Mouse (Mus musculus) brain, adult 10 weeks (tissue): Measurements from ENCODE around the gene Eif4e2. TPM values are rescaled to one million over a fixed set of nuclear protein-coding genes. Genes with fewer than 3 reads are reported as not detected.

Source experiments
- polyA plus RNA-seq: library from polyadenylated mRNA; stranded (reverse); fragments of 350-450 nt; fragmentation: Illumina TruSeq; extraction: RNeasy Lipid Tissue Mini Kit (QIAGEN cat#74804); gene quantifications from one replicate; pipeline ENCODE4 v1.2.3, GENCODE M21; 2015; ENCODE audit warnings: low read depth, low replicate concordance

Gene Eif4e2
- polyA plus RNA-seq: 72.4 TPM

DNA sequence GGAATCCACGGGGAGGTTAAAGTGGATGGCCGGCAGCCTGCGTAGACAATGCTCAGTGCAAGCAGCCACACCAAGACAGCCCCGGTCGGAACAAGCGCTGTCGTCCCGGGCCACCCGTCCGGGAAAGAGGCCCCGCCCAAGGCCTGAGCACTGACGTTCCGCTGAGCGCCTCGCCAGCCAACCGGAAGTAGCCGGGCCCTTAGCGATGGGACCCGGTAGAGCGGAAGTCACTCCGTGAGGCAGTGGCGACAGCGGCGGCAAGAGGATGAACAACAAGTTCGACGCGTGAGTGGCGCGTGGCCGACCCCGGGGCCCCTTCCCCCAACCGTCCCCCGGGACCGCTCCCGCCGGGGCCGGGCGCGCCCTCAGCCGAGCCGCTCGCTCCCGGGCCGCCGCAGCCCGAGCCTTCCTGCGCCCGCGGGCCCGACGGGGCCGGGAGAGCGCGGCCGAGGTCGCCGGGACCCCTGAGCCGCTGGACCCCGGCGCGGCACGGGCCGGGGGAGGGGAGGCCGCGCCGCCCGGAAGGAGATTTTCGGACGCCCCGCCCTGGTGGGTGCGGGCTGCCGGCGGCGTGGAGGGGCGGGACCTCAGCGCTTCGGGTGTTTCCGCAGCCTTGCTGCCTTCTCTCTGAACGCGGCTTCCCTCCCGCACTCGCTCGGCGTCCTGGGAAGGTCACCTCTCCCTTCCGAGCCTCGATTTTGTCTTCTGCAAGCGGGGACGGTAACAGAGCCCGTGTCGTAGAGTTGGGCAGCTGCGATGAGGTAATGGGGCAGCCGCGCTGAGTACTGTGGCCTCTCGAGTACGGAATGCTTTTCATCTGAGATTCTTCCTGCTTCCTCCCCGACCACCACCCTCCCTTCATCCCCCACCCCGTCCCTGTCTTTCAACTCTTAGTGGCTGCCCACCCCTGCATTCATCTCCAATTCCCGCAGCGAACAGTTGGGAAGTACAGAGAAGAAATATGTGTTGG lies at the start of gene Eif4e2:
Gene Eif4e2 (plus strand): TSS at position 180 of the 970 bp plus-strand sequence.

DNA sequence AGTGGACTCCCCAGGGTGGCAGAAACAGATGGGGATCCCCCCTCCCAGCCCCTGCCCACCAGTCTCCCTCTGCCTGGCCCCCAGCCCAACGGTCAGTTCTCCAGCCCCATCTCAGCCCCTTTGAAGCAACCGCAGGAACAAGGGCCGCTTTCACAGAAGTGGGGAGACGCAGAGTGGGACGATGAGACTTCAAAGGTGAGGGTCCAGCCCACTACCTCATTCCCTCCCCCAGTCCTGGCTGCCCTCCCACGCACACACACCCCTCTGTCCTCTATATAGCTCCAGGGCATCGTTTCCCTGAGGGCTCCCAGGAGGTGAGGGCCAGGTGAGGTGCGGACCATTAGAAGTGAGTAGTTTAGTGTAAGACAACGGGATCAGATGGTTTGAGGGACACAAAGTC lies 30.7 kb upstream of the Eif4e2 start, which contains the start of gene Prss56:
Gene Prss56 (plus strand): TSS at position 301 of the 400 bp plus-strand sequence.

DNA sequence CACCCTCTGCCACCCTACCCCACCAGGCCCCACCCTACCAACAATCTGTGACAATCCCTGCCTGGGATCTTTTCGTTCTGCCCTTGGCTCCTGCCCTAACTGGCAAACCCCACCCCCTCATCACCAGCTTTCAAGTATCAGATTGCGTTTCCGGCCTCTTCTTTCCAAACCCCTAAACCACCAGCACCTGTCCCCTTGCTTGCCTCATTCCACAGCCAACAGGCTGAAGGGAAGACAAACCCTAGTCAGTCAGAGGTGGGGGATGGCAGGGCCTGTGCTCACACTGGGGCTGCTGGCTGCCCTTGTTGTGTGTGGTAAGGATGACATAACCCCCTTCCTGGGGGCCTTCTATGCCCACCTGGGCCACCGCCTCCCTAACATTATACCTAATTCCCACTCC lies 23.3 kb upstream of the Eif4e2 start, which contains the start of gene Chrnd:
Gene Chrnd (plus strand): TSS at position 179 of the 400 bp plus-strand sequence.

DNA sequence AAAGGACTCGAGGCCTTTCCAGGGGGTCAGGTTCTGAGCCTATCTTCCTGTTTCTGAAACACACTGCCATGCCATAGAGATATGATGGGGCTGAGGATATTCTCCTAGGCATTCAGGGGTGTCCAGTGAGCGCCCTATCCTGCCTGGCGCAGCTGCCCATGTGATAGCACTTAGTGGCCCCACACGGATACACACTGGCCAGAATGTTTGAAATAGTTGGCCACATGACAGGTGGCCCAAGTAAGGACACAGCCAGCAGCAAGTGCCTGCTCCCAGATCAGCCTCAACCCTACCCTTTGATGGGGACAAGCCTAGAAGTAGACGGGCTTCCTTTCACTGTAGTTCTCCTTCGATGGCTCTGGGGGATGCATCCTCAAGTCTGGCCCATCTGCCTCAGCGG lies 9.2 kb upstream of the Eif4e2 start, which contains the start of gene Chrng:
Gene Chrng (plus strand): TSS at position 193 of the 400 bp plus-strand sequence.

DNA sequence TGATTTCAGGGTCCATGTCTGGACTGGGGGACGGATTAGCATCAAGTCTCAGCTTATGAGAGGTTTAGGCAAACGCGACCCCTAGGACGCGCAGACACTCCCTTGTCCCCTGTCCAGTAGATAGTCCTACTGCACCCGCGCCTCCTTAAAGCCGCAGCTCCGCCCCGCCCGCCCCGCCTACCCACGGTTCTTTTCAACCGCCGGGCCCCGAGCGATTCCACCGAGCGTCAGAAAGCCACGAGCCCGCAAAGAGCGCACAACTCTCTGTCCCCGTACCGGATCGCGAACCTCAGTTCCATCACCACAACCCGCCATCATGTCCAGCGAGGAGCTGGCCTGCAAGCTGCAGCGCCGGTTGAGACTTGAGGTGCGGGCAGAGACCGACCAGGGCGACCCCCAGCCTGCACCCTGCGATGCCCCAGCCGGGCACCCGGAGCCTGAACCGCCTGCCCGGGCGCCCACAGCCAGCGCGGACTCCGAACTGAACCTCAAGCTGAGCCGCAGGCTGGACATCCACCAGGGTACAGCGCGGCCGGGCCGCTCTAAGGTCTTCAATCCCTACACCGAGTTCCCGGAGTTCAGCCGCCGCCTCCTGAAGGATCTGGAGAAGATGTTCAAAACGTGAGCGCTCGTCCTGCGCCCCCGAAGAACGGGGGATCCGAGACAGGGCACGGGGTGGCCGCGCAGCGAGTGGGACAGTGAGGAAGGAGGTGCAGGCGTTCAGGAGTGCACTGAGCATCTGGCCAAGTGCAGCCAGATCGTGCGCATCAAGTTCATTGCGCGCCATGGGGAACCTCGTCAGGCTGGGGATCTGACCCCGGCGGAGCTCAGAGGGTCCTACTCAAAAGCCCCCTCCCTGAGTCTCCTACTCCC lies 50.7 kb downstream of the Eif4e2 start, which contains the start of gene Efhd1:
Gene Efhd1 (plus strand): TSS at position 230 of the 873 bp plus-strand sequence.

Other genes starting within 250 kb of the Eif4e2 start
- gene Alppl2, start 124.0 kb upstream of the Eif4e2 start, polyA plus RNA-seq: not detected
- gene Alpi, start 112.3 kb upstream of the Eif4e2 start, polyA plus RNA-seq: not detected
- gene Akp3, start 88.9 kb upstream of the Eif4e2 start, polyA plus RNA-seq: not detected
- gene Ecel1, start 57.4 kb upstream of the Eif4e2 start, polyA plus RNA-seq: 10.6 TPM
- gene Prss56, start 30.6 kb upstream of the Eif4e2 start, polyA plus RNA-seq: 0.34 TPM
- gene Chrnd, start 23.3 kb upstream of the Eif4e2 start, polyA plus RNA-seq: not detected
- gene Chrng, start 9.3 kb upstream of the Eif4e2 start, polyA plus RNA-seq: not detected
- gene Efhd1, start 50.4 kb downstream of the Eif4e2 start, polyA plus RNA-seq: 34.6 TPM
- gene Gigyf2, start 113.1 kb downstream of the Eif4e2 start, polyA plus RNA-seq: 50.8 TPM
- gene Kcnj13, start 180.8 kb downstream of the Eif4e2 start, polyA plus RNA-seq: 12.1 TPM